Mouse (Mus musculus) hindbrain, postnatal 0 days (tissue): ENCODE data around the gene Git1. TPM values are rescaled to one million over a fixed set of nuclear protein-coding genes. Genes with fewer than 3 reads are reported as not detected.

Source experiments
- ATAC-seq: fragments of 200-750 bp; cut with Nextera tagmentation; 2 replicates; pipeline ENCODE4 v1.8.0; 2017; ENCODE audit warnings: mild to moderate bottlenecking, moderate TSS enrichment, moderate library complexity
- DNase-seq: peaks from one replicate; pipeline ENCODE4 v3.0.0-alpha.2; 2015; ENCODE audit warnings: low spot score
- H3K27ac ChIP-seq: fragments of 300-500 bp; sonication (generic); 2 replicates; pipeline ENCODE4 v1.5.1; 2014; ENCODE audit warnings: mild to moderate bottlenecking
- H3K27me3 ChIP-seq: fragments of 300-500 bp; sonication (generic); 2 replicates; pipeline ENCODE4 v1.6.1; 2014; ENCODE audit warnings: low read length, mixed read lengths; ENCODE audit not compliant: insufficient read depth
- H3K36me3 ChIP-seq: fragments of 300-500 bp; sonication (generic); 2 replicates; pipeline ENCODE4 v1.6.1; 2014; ENCODE audit warnings: low read length, mixed read lengths; ENCODE audit not compliant: insufficient read depth
- H3K4me1 ChIP-seq: fragments of 300-500 bp; sonication (generic); 2 replicates; pipeline ENCODE4 v1.6.1; 2014; ENCODE audit warnings: antibody characterized with exemption, low read length, mixed read lengths; ENCODE audit not compliant: insufficient read depth
- H3K4me2 ChIP-seq: fragments of 300-500 bp; sonication (generic); 2 replicates; pipeline ENCODE4 v1.6.1; 2014; ENCODE audit warnings: low read depth, mild to moderate bottlenecking, low read length, moderate library complexity, mixed read lengths
- H3K4me3 ChIP-seq: fragments of 300-500 bp; sonication (generic); 2 replicates; pipeline ENCODE4 v1.5.1; 2014; ENCODE audit warnings: low read length
- H3K9ac ChIP-seq: fragments of 300-500 bp; sonication (generic); replicated peaks from 2 replicates; pipeline ENCODE4 v1.6.1; 2014; ENCODE audit warnings: mild to moderate bottlenecking, low read length, moderate library complexity, mixed read lengths
- H3K9me3 ChIP-seq: fragments of 300-500 bp; sonication (generic); 2 replicates; pipeline ENCODE4 v1.6.1; 2016; ENCODE audit warnings: low read length, mixed read lengths
- CTCF ChIP-seq: IDR thresholded peaks from 2 replicates; pipeline ENCODE4 v1.5.1; 2016; ENCODE audit warnings: antibody characterized with exemption, control low read depth, low read depth
- WGBS: fragments of 180-500 bp; shearing (Covaris S2); extraction: QIAGEN DNeasy Blood & Tissue Kit; methylation state at CpG from one replicate; pipeline ENCODE4 v1.1.7; 2014; 5-methylcytosine and 5-hydroxymethylcytosine counted together
- polyA plus RNA-seq: library from polyadenylated mRNA; unstranded; fragments of >200 nt; fragmentation: Nextera tagmentation; extraction: Ambion mirVana; gene quantifications from 2 replicates; pipeline ENCODE4 v1.2.1, GENCODE M21; 2015
- total RNA-seq: library from RNA; depleted of rRNA; stranded (reverse); fragments of >200 nt; gene quantifications from 2 replicates; pipeline ENCODE4 v1.2.3, GENCODE M21; 2014

Git1 gene
- total and polyA plus RNA-seq, 2 experiments from 2014 or later: 15.0 to 127 TPM

GRCm38 (mm10) chr11:77472775-77473174, 20.6 kb upstream of the Git1 start:
- H3K36me3 ChIP-seq: peaks cover 21% of the 10 kb centered on the region
- no peaks in the 10 kb centered on the region for H3K4me1 ChIP-seq
- ATAC-seq (no peak), DNase-seq (no peak)
- no peaks in the 10 kb centered on the region for H3K27me3 ChIP-seq
- no peaks in the 10 kb centered on the region for H3K9me3 ChIP-seq
- H3K9ac ChIP-seq: no peak overlapping the region
- no peak overlapping the region for H3K27ac ChIP-seq
- TF ChIP-seq CTCF: no peak
- no peak overlapping the region for H3K4me2 ChIP-seq
- no peak overlapping the region for H3K4me3 ChIP-seq
- WGBS: 92% methylated on average over 16 of the region's 16 CpGs

- 86% methylated on average over 14 of the region's 14 CpGs for WGBS
- Histone ChIP-seq H3K9ac (no peak overlapping the region), H3K36me3 (peaks cover 12% of the 10 kb centered on the region), H3K27me3 (no peaks in the 10 kb centered on the region), H3K4me3 (no peak overlapping the region), H3K27ac (no peak overlapping the region), H3K9me3 (no peaks in the 10 kb centered on the region), H3K4me2 (no peak overlapping the region), H3K4me1 (no peaks in the 10 kb centered on the region)
- TF ChIP-seq CTCF: no peak
- no peak for ATAC-seq
- DNase-seq: no peak
Measured at GRCm38 (mm10) chr11:77476216-77476615, 17.1 kb upstream of the Git1 start.

DNA sequence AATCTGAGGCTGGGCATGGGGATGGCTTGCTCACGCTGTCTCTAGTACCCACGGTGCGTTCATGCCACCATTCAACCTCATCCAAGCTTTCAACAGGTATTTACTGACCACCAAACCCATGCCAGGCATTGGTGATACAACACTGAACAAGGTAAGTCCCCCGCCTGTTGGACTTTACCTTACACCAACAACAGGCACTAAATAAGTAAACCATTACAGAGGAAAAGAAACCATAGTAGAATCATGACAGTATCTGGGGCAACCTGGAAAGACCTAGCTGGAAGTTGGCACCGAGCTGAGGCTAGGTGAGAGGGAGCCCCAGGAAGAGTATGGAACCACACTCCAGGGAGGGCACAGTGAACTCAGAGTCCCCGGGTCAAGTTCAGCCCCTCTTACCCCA, 16.5 kb upstream of the Git1 start:
- no peak for DNase-seq
- H3K9ac ChIP-seq: no peak overlapping the region
- 95% methylated on average over 6 of the region's 6 CpGs for WGBS
- H3K27ac ChIP-seq: no peak overlapping the region
- H3K27me3 ChIP-seq: no peaks in the 10 kb centered on the region
- TF ChIP-seq CTCF: no peak
- H3K9me3 ChIP-seq: no peaks in the 10 kb centered on the region
- no peak for ATAC-seq
- no peak overlapping the region for H3K4me3 ChIP-seq
- peaks cover 10% of the 10 kb centered on the region for H3K36me3 ChIP-seq
- H3K4me1 ChIP-seq: no peaks in the 10 kb centered on the region
- H3K4me2 ChIP-seq: no peak overlapping the region

DNA sequence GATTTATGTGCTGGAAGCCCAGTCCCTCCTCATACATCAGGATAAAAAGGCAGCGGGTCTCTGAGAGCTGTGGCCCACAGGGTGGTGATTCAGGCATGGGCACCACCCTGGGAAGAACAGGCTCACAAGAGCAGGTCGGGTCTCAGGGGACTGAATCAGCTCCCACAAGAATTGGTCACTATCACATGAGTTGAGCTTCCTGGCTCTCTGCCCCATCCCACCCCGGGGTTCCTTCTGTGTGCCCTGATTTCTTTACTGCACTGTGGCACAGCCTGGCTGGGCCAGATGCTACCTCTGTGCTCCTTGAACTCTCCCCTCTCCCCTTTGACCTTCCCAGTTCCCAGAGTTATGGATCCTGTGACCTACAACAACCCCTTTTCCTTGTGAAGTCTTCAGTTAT, 10.3 kb upstream of the Git1 start:
- Histone ChIP-seq H3K4me1 (peaks cover 28% of the 10 kb centered on the region), H3K4me2 (no peak overlapping the region), H3K9ac (no peak overlapping the region), H3K9me3 (no peaks in the 10 kb centered on the region), H3K36me3 (no peaks in the 10 kb centered on the region), H3K27me3 (no peaks in the 10 kb centered on the region), H3K27ac (no peak overlapping the region), H3K4me3 (no peak overlapping the region)
- ATAC-seq: no peak
- WGBS: 68% methylated on average over 3 of the region's 3 CpGs
- no peak for TF ChIP-seq CTCF
- no peak for DNase-seq

GRCm38 (mm10) chr11:77483510-77484255, 9.7 kb upstream of the Git1 start:
- DNase-seq: no peak
- H3K4me3 ChIP-seq: no peak overlapping the region
- ATAC-seq: no peak
- H3K36me3 ChIP-seq: no peaks in the 10 kb centered on the region
- H3K9me3 ChIP-seq: no peaks in the 10 kb centered on the region
- H3K4me2 ChIP-seq: no peak overlapping the region
- no peak overlapping the region for H3K9ac ChIP-seq
- WGBS: 71% methylated on average over 11 of the region's 11 CpGs
- peaks cover 34% of the 10 kb centered on the region for H3K4me1 ChIP-seq
- H3K27ac ChIP-seq: no peak overlapping the region
- H3K27me3 ChIP-seq: no peaks in the 10 kb centered on the region
- no peak for TF ChIP-seq CTCF

- TF ChIP-seq CTCF: no peak
- Histone ChIP-seq H3K9me3 (no peaks in the 10 kb centered on the region), H3K4me3 (no peak overlapping the region), H3K4me1 (peaks cover 38% of the 10 kb centered on the region), H3K36me3 (no peaks in the 10 kb centered on the region), H3K27ac (no peak overlapping the region), H3K27me3 (no peaks in the 10 kb centered on the region), H3K4me2 (0 out of 2 replicates have a peak overlapping the region, but pooled peaks have one; percentile 17), H3K9ac (no peak overlapping the region)
- DNase-seq: peak; percentile 60
- 39% methylated on average over 6 of the region's 6 CpGs for WGBS
- ATAC-seq: no peak
Measured at GRCm38 (mm10) chr11:77485229-77485628, 8.1 kb upstream of the Git1 start.

- peak overlapping the region; percentile 60 for H3K27ac ChIP-seq
- peak overlapping the region; percentile 94 for H3K4me2 ChIP-seq
- H3K9me3 ChIP-seq: no peaks in the 10 kb centered on the region
- H3K4me3 ChIP-seq: peak overlapping the region; percentile 11
- WGBS: 7% methylated on average over 5 of the region's 5 CpGs
- peak overlapping the region; percentile 43 for H3K9ac ChIP-seq
- peak; percentile 50 for TF ChIP-seq CTCF
- DNase-seq: peak; percentile 86
- ATAC-seq: peak; percentile 36; the same call in 1 of the 2 replicates
- H3K27me3 ChIP-seq: no peaks in the 10 kb centered on the region
- peaks cover 43% of the 10 kb centered on the region for H3K4me1 ChIP-seq
- H3K36me3 ChIP-seq: no peaks in the 10 kb centered on the region
Measured at GRCm38 (mm10) chr11:77486798-77487197, 6.6 kb upstream of the Git1 start.
